Mouse (Mus musculus): Measurements from ENCODE around the gene Zfp553. TPM values are rescaled to one million over a fixed set of nuclear protein-coding genes. Genes with fewer than 3 reads are reported as not detected.

Zfp553 gene
- total RNA-seq, 2 experiments from 2014 or later = 1.5 to 3.2 TPM

DNA sequence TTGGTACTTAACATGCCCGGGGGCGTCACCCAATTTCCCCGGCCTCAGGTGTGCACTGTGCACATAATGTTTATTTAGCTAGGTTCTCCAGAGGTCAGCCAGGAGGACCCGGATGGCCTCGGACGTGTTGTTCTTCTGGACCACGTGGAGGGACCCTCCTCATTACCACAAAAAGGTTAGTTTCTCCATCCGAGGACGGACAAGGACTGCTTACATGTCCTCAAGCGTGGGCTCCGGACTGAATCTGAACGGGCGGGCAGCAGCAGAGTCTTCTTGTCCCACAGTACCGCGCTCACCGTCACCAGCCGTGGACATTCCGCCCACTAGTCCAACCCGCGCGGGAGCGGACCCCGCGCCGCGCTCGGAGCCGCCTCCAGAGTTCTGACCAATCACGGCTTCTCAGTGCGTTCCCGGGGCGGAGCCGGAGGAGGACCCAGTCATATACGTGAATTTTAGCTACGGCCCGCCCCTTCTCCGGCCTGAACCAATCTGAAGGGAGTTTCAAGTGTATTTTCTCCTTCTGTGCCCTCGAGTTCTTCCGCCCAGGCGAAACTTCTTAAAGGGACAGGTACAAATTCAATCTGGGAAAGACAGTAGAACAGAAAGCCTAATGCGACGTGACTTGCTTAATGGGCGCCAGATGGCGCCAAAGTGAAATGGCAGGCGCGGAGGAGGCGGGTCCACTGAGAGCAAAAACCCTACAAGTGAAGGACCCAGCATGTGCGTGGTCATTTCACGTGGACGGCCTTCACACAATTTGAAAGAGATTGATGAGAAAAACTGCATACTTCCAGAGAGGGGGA is 27.6 kb downstream of the Zfp553 start, which contains the start of gene Dctpp1:
TSS of gene Dctpp1 (minus strand) at position 401 of the 803 bp plus-strand sequence.
- peak; percentile 93 for ATAC-seq (replicated peaks; ENCODE audit: low FRiP score, poor library complexity, severe bottlenecking)

- ATAC-seq (replicated peaks; ENCODE audit: low FRiP score, poor library complexity, severe bottlenecking) = no peak
Observed at GRCm38 (mm10) chr7:127262218-127262961, 29.5 kb downstream of the Zfp553 start.

DNA sequence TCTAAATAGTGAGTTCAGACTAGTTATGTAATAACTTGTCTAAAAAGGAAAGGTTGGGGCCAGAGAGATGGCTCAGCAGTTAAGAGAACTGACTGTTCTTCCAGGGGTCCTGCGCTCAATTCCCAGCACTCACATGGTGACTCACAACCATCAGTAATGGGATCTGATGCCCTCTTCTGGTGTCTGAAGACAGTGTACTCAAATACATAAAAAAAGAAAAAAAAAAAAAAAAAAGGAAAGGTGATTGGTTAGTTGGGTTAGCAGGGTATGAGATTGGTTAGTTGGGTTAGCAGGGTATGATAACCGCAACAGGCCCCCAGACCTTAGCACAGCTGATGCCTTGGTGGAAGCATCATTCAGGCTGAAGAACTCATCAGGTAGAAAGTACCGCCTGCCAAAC is 30.7 kb downstream of the Zfp553 start:
- ATAC-seq (replicated peaks; ENCODE audit: low FRiP score, poor library complexity, severe bottlenecking) = no peak

- ATAC-seq (replicated peaks; ENCODE audit: low FRiP score, poor library complexity, severe bottlenecking) = no peak
Observed at GRCm38 (mm10) chr7:127270256-127270655, 37.4 kb downstream of the Zfp553 start.

GRCm38 (mm10) chr7:127270666-127271065 is 37.8 kb downstream of the Zfp553 start:
- no peak for ATAC-seq (replicated peaks; ENCODE audit: low FRiP score, poor library complexity, severe bottlenecking)

- no peak for ATAC-seq (replicated peaks; ENCODE audit: low FRiP score, poor library complexity, severe bottlenecking)
Observed at GRCm38 (mm10) chr7:127271093-127271492, 38.2 kb downstream of the Zfp553 start.

DNA sequence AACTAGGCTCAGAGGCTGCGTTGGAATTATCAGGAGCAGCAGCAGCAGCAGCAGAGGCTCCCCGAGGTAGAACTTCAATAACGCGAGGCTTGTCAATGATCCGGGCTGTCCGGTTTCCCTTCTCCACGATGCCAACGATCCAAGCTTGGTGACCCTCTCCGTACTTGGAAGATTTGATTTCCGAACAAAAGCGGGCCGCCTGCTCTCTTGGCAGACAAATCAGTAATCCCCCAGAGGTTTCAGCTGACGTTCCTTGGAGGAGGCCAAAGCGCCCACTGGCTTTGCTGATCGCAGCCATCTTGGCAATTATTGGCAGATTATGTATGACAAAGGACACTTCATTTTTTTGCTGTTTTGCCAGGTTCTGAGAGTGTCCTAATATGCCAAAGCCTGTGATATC is 39.7 kb downstream of the Zfp553 start:
- ATAC-seq (replicated peaks; ENCODE audit: low FRiP score, poor library complexity, severe bottlenecking) = no peak

DNA sequence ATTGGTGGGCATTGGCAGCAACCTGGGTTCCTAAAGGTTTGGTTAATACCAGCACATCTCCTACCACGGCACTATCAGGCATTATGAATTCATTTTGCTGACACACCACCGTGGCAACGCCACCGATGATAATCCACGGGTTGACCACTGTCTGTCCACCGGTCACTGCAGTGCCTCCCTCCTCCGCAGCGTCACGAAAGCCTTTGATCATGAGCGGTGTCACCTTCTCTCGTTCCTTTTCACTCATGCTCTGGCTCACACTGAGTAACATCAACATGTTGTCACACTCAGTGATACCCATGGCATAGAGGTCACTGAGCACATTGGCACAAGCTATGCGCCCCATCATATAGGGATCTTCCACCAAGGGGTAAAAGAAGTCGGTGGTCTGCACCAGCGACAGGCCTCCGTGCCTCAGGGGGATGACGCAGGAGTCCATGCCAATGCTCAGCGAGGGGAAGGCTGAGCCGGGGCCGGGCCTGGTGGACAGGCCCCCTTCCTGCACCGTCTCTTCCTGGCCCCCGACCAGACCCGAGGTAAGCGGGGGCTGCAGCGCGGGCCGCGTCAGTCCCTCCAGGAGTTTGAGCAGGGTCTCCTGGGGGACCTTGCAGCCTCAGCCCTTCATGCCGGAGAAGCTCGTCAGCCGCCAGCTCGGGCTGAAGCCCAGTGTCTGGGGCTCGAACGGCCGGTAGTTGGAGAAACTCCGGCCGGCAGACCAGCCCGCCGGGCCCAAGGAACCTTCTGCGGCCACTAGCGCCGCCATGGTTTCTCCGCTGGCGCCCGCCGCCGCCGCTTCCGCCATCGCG is 40.5 kb downstream of the Zfp553 start:
- ATAC-seq (replicated peaks; ENCODE audit: low FRiP score, poor library complexity, severe bottlenecking) = peak; percentile 50

GRCm38 (mm10) chr7:127273925-127274789 is 41.3 kb downstream of the Zfp553 start, which contains the start of gene Sephs2:
Gene Sephs2 (minus strand): TSS chr7:127274055.
- ATAC-seq (replicated peaks; ENCODE audit: low FRiP score, poor library complexity, severe bottlenecking) = peak; percentile 90

DNA sequence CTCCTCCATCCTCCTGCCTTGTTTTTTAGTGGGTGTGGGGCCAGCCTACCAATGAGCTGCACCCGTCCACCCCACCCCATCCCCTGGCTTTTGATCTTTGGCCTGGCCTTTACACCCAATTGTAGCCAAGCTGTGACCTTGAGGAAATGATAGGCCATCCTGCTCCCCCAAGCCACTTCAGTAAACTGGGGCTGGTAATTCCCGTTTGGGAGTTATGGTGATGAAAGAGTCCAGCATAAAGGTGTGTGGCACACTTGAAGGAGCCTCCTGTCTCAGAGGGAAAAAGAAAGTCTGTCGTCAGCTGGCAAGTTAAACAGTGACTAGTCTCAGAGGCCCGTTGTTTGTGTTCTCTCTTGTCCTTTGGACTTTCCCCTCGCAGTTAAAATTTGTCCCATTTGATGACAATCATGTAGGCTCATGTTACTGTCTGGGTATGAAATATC is 43.7 kb downstream of the Zfp553 start:
- ATAC-seq (replicated peaks; ENCODE audit: low FRiP score, poor library complexity, severe bottlenecking) = no peak

DNA sequence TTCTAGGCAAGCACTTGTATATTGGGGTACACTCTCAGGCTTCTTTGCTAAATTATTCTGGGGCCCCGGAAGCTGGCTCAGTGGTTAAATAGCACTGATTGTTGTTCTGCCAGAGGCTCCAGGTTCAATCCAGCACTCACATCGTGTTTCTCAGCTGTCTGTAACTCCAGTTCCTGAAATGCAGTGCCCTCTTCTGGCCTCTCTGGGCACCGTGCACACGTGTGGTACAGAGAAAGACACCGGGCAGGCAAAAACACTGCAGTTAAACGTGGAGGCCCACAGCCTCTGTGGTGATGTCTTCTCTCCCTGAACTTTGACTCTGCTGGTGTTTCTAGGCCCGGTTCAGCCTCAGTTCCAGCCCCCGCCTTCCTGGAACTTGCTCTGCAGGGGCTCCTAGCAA is 45.5 kb downstream of the Zfp553 start:
- ATAC-seq (replicated peaks; ENCODE audit: low FRiP score, poor library complexity, severe bottlenecking) = no peak

DNA sequence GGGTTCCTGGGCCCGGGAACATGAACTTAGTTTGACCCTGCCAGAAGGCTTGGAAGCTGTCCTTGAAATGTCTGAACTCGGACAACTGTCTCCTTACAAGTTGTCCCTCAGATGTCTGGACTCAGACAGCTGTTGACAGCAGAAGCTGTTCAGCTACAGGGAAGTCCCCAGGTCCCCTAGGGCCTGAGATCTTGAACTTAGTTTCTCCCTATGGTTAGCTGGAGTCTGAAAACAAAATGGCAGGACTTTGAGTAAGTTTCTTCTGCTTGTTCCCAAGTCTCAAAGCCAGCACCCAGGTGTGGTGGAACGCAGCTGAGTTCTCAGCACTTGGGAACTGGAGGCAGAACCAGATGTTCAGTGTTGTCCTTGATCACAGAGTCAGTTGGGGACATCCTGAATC is 47.2 kb downstream of the Zfp553 start:
- no peak for ATAC-seq (replicated peaks; ENCODE audit: low FRiP score, poor library complexity, severe bottlenecking)

GRCm38 (mm10) chr7:127281114-127281513 is 48.3 kb downstream of the Zfp553 start:
- ATAC-seq (replicated peaks; ENCODE audit: low FRiP score, poor library complexity, severe bottlenecking) = no peak

DNA sequence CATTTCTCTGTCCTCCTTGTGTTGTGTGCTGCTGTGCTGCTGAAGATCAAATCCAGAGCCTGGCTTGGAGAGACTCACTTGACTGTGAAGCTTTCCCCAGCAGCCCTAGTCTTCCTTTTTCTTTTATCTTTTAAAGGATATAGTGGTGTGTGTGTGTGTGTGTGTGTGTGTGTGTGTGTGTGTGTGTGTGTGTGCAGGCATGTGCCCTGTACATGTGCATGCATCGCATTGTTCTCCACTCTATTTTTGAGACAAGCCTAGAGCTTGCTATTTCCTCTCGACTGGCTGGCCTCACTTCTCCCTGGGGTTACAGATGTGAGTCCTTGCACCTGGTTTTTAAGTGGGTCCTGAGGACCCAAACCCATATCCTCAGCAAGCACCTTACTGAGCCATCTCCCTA is 49.3 kb downstream of the Zfp553 start:
- ATAC-seq (replicated peaks; ENCODE audit: low FRiP score, poor library complexity, severe bottlenecking) = no peak

DNA sequence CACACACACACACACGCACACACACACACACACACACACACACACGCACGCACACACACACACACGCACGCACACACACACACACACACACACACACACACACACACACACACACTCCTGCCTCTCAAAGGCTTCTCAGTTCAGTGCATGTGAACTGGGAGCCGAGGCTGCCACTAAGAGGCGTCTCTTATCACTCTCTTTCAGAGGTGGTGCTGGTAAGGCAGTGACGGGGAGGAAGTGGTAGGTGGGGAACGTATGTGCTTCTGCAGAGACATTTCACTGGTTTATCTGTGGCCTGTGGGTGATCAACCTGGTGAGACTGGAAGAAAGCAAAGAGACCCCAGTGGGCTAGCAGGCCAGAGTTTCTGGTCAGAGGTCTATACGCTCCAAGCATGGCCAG is 52.3 kb downstream of the Zfp553 start:
- 0 out of 2 replicates have a peak, but pooled peaks have one; percentile 66 for ATAC-seq (replicated peaks; ENCODE audit: low FRiP score, poor library complexity, severe bottlenecking)

Measured in erythroblast, adult 5-6 weeks (primary cell).